Mouse (Mus musculus): ENCODE measurements around the gene Prkaa2. TPM values are rescaled to one million over a fixed set of nuclear protein-coding genes. Genes with fewer than 3 reads are reported as not detected.
A peak's percentile ranks its signal among the peaks of the same experiment; 100 is the strongest.

The Prkaa2 gene
- polyA plus RNA-seq, 1 experiment from 2014 or later, result 5.0 TPM

- Histone ChIP-seq H3K27me3 (ENCODE audit: control insufficient read depth, insufficient read depth, low read length) (no peaks in the 10 kb centered on the region), H3K36me3 (ENCODE audit: control insufficient read depth, insufficient read depth, low read length) (no peaks in the 10 kb centered on the region), H3K4me2 (replicated peaks; ENCODE audit: low read depth, low read length) (no peak overlapping the region), H3K4me1 (replicated peaks; ENCODE audit: control insufficient read depth, insufficient read depth, low read length) (no peaks in the 10 kb centered on the region), H3K9ac (ENCODE audit: low read depth, low read length) (no peak overlapping the region), H3K4me3 (ENCODE audit: low read depth, low read length) (no peak overlapping the region), H3K9me3 (ENCODE audit: control insufficient read depth, low read length) (no peaks in the 10 kb centered on the region), H3K27ac (ENCODE audit: low read depth, low read length) (no peak overlapping the region)
- DNase-seq (ENCODE audit: low spot score) (peak; percentile 81), ATAC-seq (ENCODE audit: low FRiP score) (no peak)
- 39% methylated on average over 14 of the region's 14 CpGs for WGBS
These were observed 42.4 kb upstream of the Prkaa2 start for GRCm38 (mm10) chr4:105151911-105152690.

- no peak overlapping the region for H3K4me2 ChIP-seq (replicated peaks; ENCODE audit: low read depth, low read length)
- no peaks in the 10 kb centered on the region for H3K4me1 ChIP-seq (replicated peaks; ENCODE audit: control insufficient read depth, insufficient read depth, low read length)
- no peaks in the 10 kb centered on the region for H3K27me3 ChIP-seq (ENCODE audit: control insufficient read depth, insufficient read depth, low read length)
- H3K27ac ChIP-seq (ENCODE audit: low read depth, low read length), result no peak overlapping the region
- H3K36me3 ChIP-seq (ENCODE audit: control insufficient read depth, insufficient read depth, low read length), result no peaks in the 10 kb centered on the region
- DNase-seq (ENCODE audit: low spot score) (no peak), ATAC-seq (ENCODE audit: low FRiP score) (no peak)
- 89% methylated on average over 7 of the region's 7 CpGs for WGBS
- no peak overlapping the region for H3K9ac ChIP-seq (ENCODE audit: low read depth, low read length)
- no peaks in the 10 kb centered on the region for H3K9me3 ChIP-seq (ENCODE audit: control insufficient read depth, low read length)
- H3K4me3 ChIP-seq (ENCODE audit: low read depth, low read length), result no peak overlapping the region
These were observed 39.8 kb upstream of the Prkaa2 start for GRCm38 (mm10) chr4:105149492-105149891.

- Histone ChIP-seq H3K27ac (ENCODE audit: low read depth, low read length) (no peak overlapping the region), H3K36me3 (ENCODE audit: control insufficient read depth, insufficient read depth, low read length) (no peaks in the 10 kb centered on the region), H3K9ac (ENCODE audit: low read depth, low read length) (no peak overlapping the region), H3K9me3 (ENCODE audit: control insufficient read depth, low read length) (no peaks in the 10 kb centered on the region), H3K4me1 (replicated peaks; ENCODE audit: control insufficient read depth, insufficient read depth, low read length) (no peaks in the 10 kb centered on the region), H3K4me3 (ENCODE audit: low read depth, low read length) (no peak overlapping the region), H3K27me3 (ENCODE audit: control insufficient read depth, insufficient read depth, low read length) (no peaks in the 10 kb centered on the region), H3K4me2 (replicated peaks; ENCODE audit: low read depth, low read length) (no peak overlapping the region)
- DNase-seq (ENCODE audit: low spot score), result no peak
- ATAC-seq (ENCODE audit: low FRiP score), result no peak
- 72% methylated on average over 4 of the region's 4 CpGs for WGBS
These were observed 23.8 kb upstream of the Prkaa2 start for GRCm38 (mm10) chr4:105133350-105134050.

- no peaks in the 10 kb centered on the region for H3K4me1 ChIP-seq (replicated peaks; ENCODE audit: control insufficient read depth, insufficient read depth, low read length)
- no peaks in the 10 kb centered on the region for H3K36me3 ChIP-seq (ENCODE audit: control insufficient read depth, insufficient read depth, low read length)
- H3K9ac ChIP-seq (ENCODE audit: low read depth, low read length), result no peak overlapping the region
- H3K4me2 ChIP-seq (replicated peaks; ENCODE audit: low read depth, low read length), result no peak overlapping the region
- DNase-seq (ENCODE audit: low spot score), result no peak
- no peak overlapping the region for H3K27ac ChIP-seq (ENCODE audit: low read depth, low read length)
- no peak for ATAC-seq (ENCODE audit: low FRiP score)
- no peaks in the 10 kb centered on the region for H3K9me3 ChIP-seq (ENCODE audit: control insufficient read depth, low read length)
- no peaks in the 10 kb centered on the region for H3K27me3 ChIP-seq (ENCODE audit: control insufficient read depth, insufficient read depth, low read length)
- 76% methylated on average over 9 of the region's 9 CpGs for WGBS
- H3K4me3 ChIP-seq (ENCODE audit: low read depth, low read length), result no peak overlapping the region
These were observed 22.1 kb upstream of the Prkaa2 start for GRCm38 (mm10) chr4:105131756-105132314.

- no peak overlapping the region for H3K27ac ChIP-seq (ENCODE audit: low read depth, low read length)
- WGBS, result 74% methylated on average over 7 of the region's 7 CpGs
- H3K4me3 ChIP-seq (ENCODE audit: low read depth, low read length), result no peak overlapping the region
- DNase-seq (ENCODE audit: low spot score) (no peak), ATAC-seq (ENCODE audit: low FRiP score) (no peak)
- H3K27me3 ChIP-seq (ENCODE audit: control insufficient read depth, insufficient read depth, low read length), result no peaks in the 10 kb centered on the region
- H3K9me3 ChIP-seq (ENCODE audit: control insufficient read depth, low read length), result no peaks in the 10 kb centered on the region
- H3K4me1 ChIP-seq (replicated peaks; ENCODE audit: control insufficient read depth, insufficient read depth, low read length), result no peaks in the 10 kb centered on the region
- no peak overlapping the region for H3K4me2 ChIP-seq (replicated peaks; ENCODE audit: low read depth, low read length)
- no peaks in the 10 kb centered on the region for H3K36me3 ChIP-seq (ENCODE audit: control insufficient read depth, insufficient read depth, low read length)
- no peak overlapping the region for H3K9ac ChIP-seq (ENCODE audit: low read depth, low read length)
These were observed 19.5 kb upstream of the Prkaa2 start for GRCm38 (mm10) chr4:105129212-105129611.

GRCm38 (mm10) chr4:105122429-105122828 is 12.7 kb upstream of the Prkaa2 start:
- Histone ChIP-seq H3K4me3 (ENCODE audit: low read depth, low read length) (no peak overlapping the region), H3K4me1 (replicated peaks; ENCODE audit: control insufficient read depth, insufficient read depth, low read length) (no peaks in the 10 kb centered on the region), H3K9me3 (ENCODE audit: control insufficient read depth, low read length) (no peaks in the 10 kb centered on the region), H3K36me3 (ENCODE audit: control insufficient read depth, insufficient read depth, low read length) (no peaks in the 10 kb centered on the region), H3K27ac (ENCODE audit: low read depth, low read length) (no peak overlapping the region), H3K4me2 (replicated peaks; ENCODE audit: low read depth, low read length) (no peak overlapping the region), H3K27me3 (ENCODE audit: control insufficient read depth, insufficient read depth, low read length) (no peaks in the 10 kb centered on the region), H3K9ac (ENCODE audit: low read depth, low read length) (no peak overlapping the region)
- ATAC-seq (ENCODE audit: low FRiP score) (no peak), DNase-seq (ENCODE audit: low spot score) (peak; percentile 75)
- 47% methylated on average over 8 of the region's 8 CpGs for WGBS

GRCm38 (mm10) chr4:105121081-105121480 is 11.4 kb upstream of the Prkaa2 start:
- H3K4me3 ChIP-seq (ENCODE audit: low read depth, low read length), result no peak overlapping the region
- no peak overlapping the region for H3K4me2 ChIP-seq (replicated peaks; ENCODE audit: low read depth, low read length)
- 66% methylated on average over 6 of the region's 6 CpGs for WGBS
- no peaks in the 10 kb centered on the region for H3K36me3 ChIP-seq (ENCODE audit: control insufficient read depth, insufficient read depth, low read length)
- DNase-seq (ENCODE audit: low spot score), result peak; percentile 10
- ATAC-seq (ENCODE audit: low FRiP score), result no peak
- no peaks in the 10 kb centered on the region for H3K9me3 ChIP-seq (ENCODE audit: control insufficient read depth, low read length)
- no peak overlapping the region for H3K9ac ChIP-seq (ENCODE audit: low read depth, low read length)
- H3K4me1 ChIP-seq (replicated peaks; ENCODE audit: control insufficient read depth, insufficient read depth, low read length), result no peaks in the 10 kb centered on the region
- H3K27ac ChIP-seq (ENCODE audit: low read depth, low read length), result no peak overlapping the region
- no peaks in the 10 kb centered on the region for H3K27me3 ChIP-seq (ENCODE audit: control insufficient read depth, insufficient read depth, low read length)

GRCm38 (mm10) chr4:105113468-105113867 is 3.8 kb upstream of the Prkaa2 start:
- Histone ChIP-seq H3K4me2 (replicated peaks; ENCODE audit: low read depth, low read length) (no peak overlapping the region), H3K9me3 (ENCODE audit: control insufficient read depth, low read length) (no peaks in the 10 kb centered on the region), H3K36me3 (ENCODE audit: control insufficient read depth, insufficient read depth, low read length) (no peaks in the 10 kb centered on the region), H3K9ac (ENCODE audit: low read depth, low read length) (no peak overlapping the region), H3K27ac (ENCODE audit: low read depth, low read length) (no peak overlapping the region), H3K4me1 (replicated peaks; ENCODE audit: control insufficient read depth, insufficient read depth, low read length) (no peaks in the 10 kb centered on the region; the same call in 1 of the 2 replicates), H3K4me3 (ENCODE audit: low read depth, low read length) (no peak overlapping the region), H3K27me3 (ENCODE audit: control insufficient read depth, insufficient read depth, low read length) (no peaks in the 10 kb centered on the region; the same call in 1 of the 2 replicates)
- WGBS, result 93% methylated on average over 3 of the region's 3 CpGs
- DNase-seq (ENCODE audit: low spot score) (no peak), ATAC-seq (ENCODE audit: low FRiP score) (no peak)
